Mouse (Mus musculus) thymus, adult 2 months (tissue): ENCODE measurements around the gene Sbk2.

Source experiments
- CTCF ChIP-seq: fragments of 200-500 bp; IDR thresholded peaks from 2 replicates; pipeline ENCODE4 v1.5.1; 2012; ENCODE audit warnings: mild to moderate bottlenecking, control low read depth, low read length, moderate library complexity, borderline replicate concordance; ENCODE audit not compliant: control insufficient read depth, poor library complexity, insufficient read depth; ENCODE audit errors: extremely low read depth
- POLR2A ChIP-seq: fragments of 200-500 bp; IDR thresholded peaks from 2 replicates; pipeline ENCODE4 v1.6.1; 2012; ENCODE audit warnings: mild to moderate bottlenecking, low read length, control low read depth, moderate library complexity; ENCODE audit not compliant: control insufficient read depth, poor library complexity, insufficient read depth; ENCODE audit errors: extremely low read depth

- TF ChIP-seq POLR2A, result no peak
- no peak for TF ChIP-seq CTCF
Observed at GRCm38 (mm10) chr7:5008229-5008628, 44.0 kb upstream of the Sbk2 start.
